Mouse (Mus musculus) olfactory bulb, adult 2 months (tissue): ENCODE data around the gene Ccr3.

Experiments
- CTCF ChIP-seq: fragments of 200-500 bp; IDR thresholded peaks from 2 replicates; pipeline ENCODE4 v1.5.1; 2012; ENCODE audit warnings: low read depth, mild to moderate bottlenecking, low read length, moderate library complexity; ENCODE audit not compliant: insufficient read depth
- POLR2A ChIP-seq: fragments of 200-500 bp; IDR thresholded peaks from 2 replicates; pipeline ENCODE4 v1.6.1; 2012; ENCODE audit warnings: mild to moderate bottlenecking, low read depth, low read length, moderate library complexity; ENCODE audit not compliant: insufficient read depth

DNA sequence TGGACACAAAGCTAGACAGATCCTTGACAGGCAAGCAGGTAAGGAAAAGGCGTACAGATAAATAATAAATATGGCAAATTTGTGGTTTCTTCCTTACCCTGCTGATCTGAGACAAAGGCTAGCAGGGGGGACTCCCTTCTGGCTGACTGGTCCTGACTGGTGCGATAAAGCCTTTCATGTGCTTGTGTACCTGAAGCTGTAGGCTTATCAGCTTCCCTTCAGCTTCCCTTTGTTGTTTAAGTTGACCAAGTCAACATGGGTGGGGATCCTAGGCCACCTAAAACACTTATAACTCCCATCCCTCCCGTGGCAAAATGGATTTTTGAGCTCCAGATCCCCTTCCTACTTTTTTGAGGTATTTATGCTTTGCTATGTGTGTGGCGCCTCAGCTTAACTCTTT lies 39.9 kb upstream of the Ccr3 start:
- TF ChIP-seq CTCF (no peak), POLR2A (no peak)
